Mouse (Mus musculus): ENCODE measurements around the gene Cdc42bpa.

DNA sequence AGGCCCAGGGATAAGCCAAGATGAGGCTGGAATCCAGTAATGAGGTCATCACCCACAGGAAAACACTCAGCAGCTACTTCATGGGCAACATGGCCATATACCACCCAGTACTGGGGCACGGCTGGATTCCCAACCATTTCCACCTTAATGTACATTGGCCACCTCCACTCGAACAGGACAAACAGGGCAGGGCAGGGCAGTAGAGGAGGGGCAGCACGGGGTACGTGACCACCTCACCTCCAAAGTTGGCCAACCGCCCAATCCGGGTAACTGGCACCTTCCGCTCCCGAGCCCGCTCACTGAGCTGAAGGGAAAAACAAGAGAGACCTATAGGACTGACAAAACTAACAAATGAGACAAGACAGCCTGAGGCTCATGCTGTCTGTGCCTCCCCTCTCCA is 218.1 kb downstream of the Cdc42bpa start:
- TF ChIP-seq CTCF (IDR thresholded peaks at IDR 0.05; ENCODE audit: low read depth) (no peak), EP300 (IDR thresholded peaks at IDR 0.05; ENCODE audit: low read depth) (no peak)
